Mouse (Mus musculus) neural tube, embryonic 14.5 days (tissue): Measurements from ENCODE around the gene Ubap1l. TPM values are rescaled to one million over a fixed set of nuclear protein-coding genes. Genes with fewer than 3 reads are reported as not detected.

Source experiments
- ATAC-seq: fragments of 200-750 bp; cut with Nextera tagmentation; 2 replicates; pipeline ENCODE4 v1.8.0; 2017; ENCODE audit warnings: low read depth, mild to moderate bottlenecking, moderate TSS enrichment, moderate library complexity
- H3K27ac ChIP-seq: fragments of 300-500 bp; sonication (generic); 2 replicates; pipeline ENCODE4 v1.5.1; 2014; ENCODE audit warnings: low read depth, mild to moderate bottlenecking, control low read depth, low read length, moderate library complexity, mixed read lengths
- H3K27me3 ChIP-seq: fragments of 300-500 bp; sonication (generic); 2 replicates; pipeline ENCODE4 v1.6.1; 2014; ENCODE audit warnings: low read length; ENCODE audit not compliant: control insufficient read depth, insufficient read depth
- H3K36me3 ChIP-seq: fragments of 300-500 bp; sonication (generic); 2 replicates; pipeline ENCODE4 v1.6.1; 2014; ENCODE audit warnings: low read length, mixed read lengths; ENCODE audit not compliant: control insufficient read depth, insufficient read depth
- H3K4me1 ChIP-seq: fragments of 300-500 bp; sonication (generic); 2 replicates; pipeline ENCODE4 v1.6.1; 2014; ENCODE audit warnings: low read length; ENCODE audit not compliant: control insufficient read depth, insufficient read depth
- H3K4me2 ChIP-seq: fragments of 300-500 bp; sonication (generic); 2 replicates; pipeline ENCODE4 v1.6.1; 2014; ENCODE audit warnings: mild to moderate bottlenecking, low read depth, low read length, control low read depth
- H3K4me3 ChIP-seq: fragments of 300-500 bp; sonication (generic); 2 replicates; pipeline ENCODE4 v1.5.1; 2014; ENCODE audit warnings: low read depth, low read length, control low read depth, mixed read lengths
- H3K9ac ChIP-seq: fragments of 300-500 bp; sonication (generic); replicated peaks from 2 replicates; pipeline ENCODE4 v1.6.1; 2014; ENCODE audit warnings: low read depth, mild to moderate bottlenecking, control low read depth, low read length, mixed read lengths
- H3K9me3 ChIP-seq: fragments of 300-500 bp; sonication (generic); 2 replicates; pipeline ENCODE4 v1.6.1; 2016; ENCODE audit warnings: low read length; ENCODE audit not compliant: control insufficient read depth
- WGBS: fragments of 180-500 bp; shearing (Covaris S2); extraction: QIAGEN DNeasy Blood & Tissue Kit; methylation state at CpG from one replicate; pipeline ENCODE4 v1.1.7; 2014; 5-methylcytosine and 5-hydroxymethylcytosine counted together
- polyA plus RNA-seq: library from polyadenylated mRNA; unstranded; fragments of >200 nt; fragmentation: Nextera tagmentation; extraction: Ambion mirVana; gene quantifications from 2 replicates; pipeline ENCODE4 v1.2.1, GENCODE M21; 2014

Ubap1l gene
- polyA plus RNA-seq, 1 experiment from 2014 or later: 7.2 TPM

GRCm38 (mm10) chr9:65399934-65400333, 39.1 kb downstream of the Ubap1l start:
- WGBS: 89% methylated on average over 6 of the region's 6 CpGs
- Histone ChIP-seq H3K9me3 (no peaks in the 10 kb centered on the region), H3K4me1 (0 out of 2 replicates have a peak, but pooled peaks cover 2% of the 10 kb centered on the region), H3K27me3 (no peaks in the 10 kb centered on the region), H3K4me2 (no peak overlapping the region), H3K27ac (no peak overlapping the region), H3K36me3 (no peaks in the 10 kb centered on the region), H3K9ac (no peak overlapping the region), H3K4me3 (no peak overlapping the region)
- ATAC-seq: no peak

- H3K36me3 ChIP-seq: no peaks in the 10 kb centered on the region
- no peak overlapping the region for H3K27ac ChIP-seq
- H3K4me3 ChIP-seq: no peak overlapping the region
- 74% methylated on average over 15 of the region's 15 CpGs for WGBS
- no peak for ATAC-seq
- no peak overlapping the region for H3K9ac ChIP-seq
- H3K4me1 ChIP-seq: no peaks in the 10 kb centered on the region
- no peak overlapping the region for H3K4me2 ChIP-seq
- no peaks in the 10 kb centered on the region for H3K9me3 ChIP-seq
- H3K27me3 ChIP-seq: no peaks in the 10 kb centered on the region
These were observed 43.7 kb downstream of the Ubap1l start for GRCm38 (mm10) chr9:65404331-65405183.

GRCm38 (mm10) chr9:65405184-65405449, 44.3 kb downstream of the Ubap1l start:
- no peak for ATAC-seq
- Histone ChIP-seq H3K4me1 (no peaks in the 10 kb centered on the region), H3K27me3 (no peaks in the 10 kb centered on the region), H3K9ac (no peak overlapping the region), H3K4me2 (no peak overlapping the region), H3K9me3 (no peaks in the 10 kb centered on the region), H3K4me3 (no peak overlapping the region), H3K36me3 (no peaks in the 10 kb centered on the region), H3K27ac (no peak overlapping the region)
- WGBS: 79% methylated on average over 2 of the region's 2 CpGs

- 82% methylated on average over 5 of the region's 5 CpGs for WGBS
These were observed 46.5 kb downstream of the Ubap1l start for GRCm38 (mm10) chr9:65407327-65407726.

GRCm38 (mm10) chr9:65407861-65408260, 47.0 kb downstream of the Ubap1l start:
- Histone ChIP-seq H3K4me1 (no peaks in the 10 kb centered on the region), H3K9me3 (no peaks in the 10 kb centered on the region), H3K27me3 (no peaks in the 10 kb centered on the region), H3K4me3 (no peak overlapping the region), H3K36me3 (no peaks in the 10 kb centered on the region), H3K9ac (no peak overlapping the region), H3K27ac (no peak overlapping the region), H3K4me2 (no peak overlapping the region)
- 75% methylated on average over 3 of the region's 3 CpGs for WGBS
- no peak for ATAC-seq

More at GRCm38 (mm10) chr9:65407327-65407726, 46.5 kb downstream of the Ubap1l start:
- H3K27ac ChIP-seq: no peak overlapping the region
- H3K4me3 ChIP-seq: no peak overlapping the region
- no peaks in the 10 kb centered on the region for H3K27me3 ChIP-seq
- no peak for ATAC-seq
- no peak overlapping the region for H3K9ac ChIP-seq
- H3K36me3 ChIP-seq: no peaks in the 10 kb centered on the region
- no peaks in the 10 kb centered on the region for H3K9me3 ChIP-seq
- H3K4me2 ChIP-seq: no peak overlapping the region
- H3K4me1 ChIP-seq: no peaks in the 10 kb centered on the region

- Histone ChIP-seq H3K27ac (no peak overlapping the region), H3K4me2 (no peak overlapping the region), H3K27me3 (no peaks in the 10 kb centered on the region), H3K36me3 (no peaks in the 10 kb centered on the region), H3K4me3 (no peak overlapping the region), H3K9me3 (no peaks in the 10 kb centered on the region), H3K9ac (no peak overlapping the region), H3K4me1 (no peaks in the 10 kb centered on the region)
- WGBS: 70% methylated on average over 5 of the region's 5 CpGs
- ATAC-seq: no peak
These were observed 48.0 kb downstream of the Ubap1l start for GRCm38 (mm10) chr9:65408871-65409295.

GRCm38 (mm10) chr9:65410378-65410777, 49.5 kb downstream of the Ubap1l start:
- Histone ChIP-seq H3K27me3 (no peaks in the 10 kb centered on the region), H3K27ac (no peak overlapping the region), H3K9ac (no peak overlapping the region), H3K36me3 (no peaks in the 10 kb centered on the region), H3K4me1 (no peaks in the 10 kb centered on the region), H3K4me3 (no peak overlapping the region), H3K9me3 (no peaks in the 10 kb centered on the region), H3K4me2 (no peak overlapping the region)
- no peak for ATAC-seq
- 94% methylated on average over 8 of the region's 8 CpGs for WGBS

GRCm38 (mm10) chr9:65411326-65411725, 50.5 kb downstream of the Ubap1l start:
- no peaks in the 10 kb centered on the region for H3K4me1 ChIP-seq
- ATAC-seq: no peak
- no peaks in the 10 kb centered on the region for H3K9me3 ChIP-seq
- H3K9ac ChIP-seq: no peak overlapping the region
- no peak overlapping the region for H3K27ac ChIP-seq
- H3K4me3 ChIP-seq: no peak overlapping the region
- H3K27me3 ChIP-seq: no peaks in the 10 kb centered on the region
- no peaks in the 10 kb centered on the region for H3K36me3 ChIP-seq
- no peak overlapping the region for H3K4me2 ChIP-seq
- WGBS: 81% methylated on average over 3 of the region's 3 CpGs

GRCm38 (mm10) chr9:65417738-65418137, 56.9 kb downstream of the Ubap1l start:
- no peaks in the 10 kb centered on the region for H3K36me3 ChIP-seq
- WGBS: 34% methylated on average over 3 of the region's 3 CpGs
- H3K4me1 ChIP-seq: no peaks in the 10 kb centered on the region
- H3K9ac ChIP-seq: no peak overlapping the region
- no peaks in the 10 kb centered on the region for H3K9me3 ChIP-seq
- H3K4me3 ChIP-seq: no peak overlapping the region
- no peak overlapping the region for H3K4me2 ChIP-seq
- H3K27me3 ChIP-seq: no peaks in the 10 kb centered on the region
- no peak for ATAC-seq
- H3K27ac ChIP-seq: no peak overlapping the region
